Mouse (Mus musculus) heart, postnatal 14 days (tissue): ENCODE data around the gene Man1a2. TPM values are rescaled to one million over a fixed set of nuclear protein-coding genes. Genes with fewer than 3 reads are reported as not detected.
A peak's percentile ranks its signal among the peaks of the same experiment; 100 is the strongest.

Source experiments
- DNase-seq, 2 experiments: peaks; one replicate each; pipeline ENCODE4 v3.0.0; 2021 to 2022
- intact Hi-C: fragments of 180-260 bp; cut with DNase I; formaldehyde crosslinking; loops from one replicate; pipeline ENCODE4 v1.15.1; 2025
- total RNA-seq, 2 experiments: library from RNA; stranded (reverse); gene quantifications; 2 replicates each; pipeline ENCODE4 v1.2.3; 2021

The Man1a2 gene
- total RNA-seq, 2 experiments from 2014 or later, result 59.2 to 59.6 TPM

DNA sequence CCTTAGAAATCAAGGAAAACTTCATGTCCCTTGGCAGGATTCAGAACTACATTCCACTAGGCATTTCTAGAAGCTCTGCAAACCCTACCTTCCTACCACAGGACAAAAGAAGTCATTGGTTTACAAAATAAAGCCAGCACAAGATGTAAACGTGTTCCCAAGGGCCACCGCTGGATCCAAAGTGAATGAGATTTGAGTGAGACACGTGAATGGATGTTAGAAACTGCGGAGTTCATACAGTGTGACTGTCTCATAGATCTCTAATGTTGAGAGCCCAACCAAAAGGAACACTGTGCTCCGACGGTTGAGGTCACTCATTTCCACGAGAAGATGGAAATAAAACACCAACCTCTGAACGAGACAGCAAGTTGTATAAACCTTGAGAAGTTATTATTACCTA lies 1.5 kb upstream of the Man1a2 start:
- intact Hi-C loops, result loop anchor here (5.0 kb wide), 1 partner anchor 199 kb away; the partner anchor contains the start of gene Tent5c
- no peak for DNase-seq

DNA sequence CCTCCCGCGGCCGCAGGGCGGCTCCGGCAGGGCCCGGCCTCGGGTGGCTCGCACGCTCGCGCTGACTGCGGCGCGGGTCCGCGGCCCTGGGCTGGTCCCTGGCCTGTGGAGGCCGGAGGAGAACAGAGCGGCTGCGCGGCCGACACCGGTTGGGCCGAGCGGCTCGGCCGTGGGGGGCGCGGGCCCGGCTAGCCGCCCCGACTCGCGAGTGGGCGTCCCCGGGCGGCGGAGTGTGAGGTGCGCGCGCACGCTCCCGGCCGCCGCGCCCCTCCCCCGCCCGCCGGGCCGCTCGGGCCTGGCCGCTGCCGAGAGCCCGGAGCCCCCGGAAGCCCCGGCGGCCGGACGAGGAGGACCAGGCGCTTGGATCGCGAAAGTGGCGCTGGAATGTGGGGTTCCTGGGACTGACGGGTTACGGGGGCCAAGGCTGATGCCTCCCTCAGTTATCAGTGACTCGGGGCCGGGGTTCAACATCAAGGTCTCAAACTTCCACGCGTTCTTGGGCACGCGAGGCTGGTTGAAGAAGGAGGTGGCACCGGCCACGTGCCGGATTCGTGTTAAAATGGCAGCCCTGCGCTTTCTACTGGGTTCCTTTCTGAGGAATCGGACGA lies 564 bp upstream of the Man1a2 start:
- peak; percentile 80 to 88 for DNase-seq
- intact Hi-C loops, result loop anchor here (5.0 kb wide), 1 partner anchor 199 kb away; the partner anchor contains the start of gene Tent5c

DNA sequence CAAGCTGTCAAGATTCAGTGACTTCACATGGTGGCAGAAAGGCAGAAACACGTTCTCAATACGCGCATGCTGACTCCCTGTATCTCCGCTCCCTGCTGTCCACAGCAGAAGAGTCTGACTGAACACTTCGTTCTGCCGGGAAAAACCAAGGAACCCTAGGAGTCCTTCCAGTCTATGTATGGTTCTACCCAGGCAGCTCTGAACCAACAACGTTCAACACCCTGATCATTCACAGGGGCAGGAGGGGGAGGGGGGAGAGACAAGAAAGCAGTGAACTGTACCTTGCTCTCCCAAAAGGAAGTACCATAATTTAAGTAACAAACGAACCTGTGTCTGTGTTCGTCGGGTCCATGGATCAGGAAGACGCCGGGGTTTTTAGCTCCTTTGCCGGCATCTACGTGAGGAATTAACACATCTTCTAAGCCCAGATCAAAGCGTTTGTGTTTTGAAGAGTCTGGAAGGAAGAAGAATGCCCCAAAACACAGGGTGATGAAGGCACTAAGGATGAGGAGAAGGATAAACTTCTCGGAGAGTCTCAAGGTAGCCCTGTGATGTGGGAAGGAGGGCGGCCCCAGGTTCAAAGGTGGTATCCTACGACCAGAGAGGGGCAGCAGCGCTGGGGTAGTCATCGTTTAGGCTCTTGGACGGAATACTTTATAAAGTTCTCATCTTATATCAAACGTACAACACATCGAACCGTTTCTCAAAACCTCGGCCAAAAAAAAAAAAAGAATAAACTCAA lies 898 bp downstream of the Man1a2 start:
- intact Hi-C loops, result loop anchor here (5.0 kb wide), 1 partner anchor 112 kb away; no protein-coding TSS in a partner anchor

DNA sequence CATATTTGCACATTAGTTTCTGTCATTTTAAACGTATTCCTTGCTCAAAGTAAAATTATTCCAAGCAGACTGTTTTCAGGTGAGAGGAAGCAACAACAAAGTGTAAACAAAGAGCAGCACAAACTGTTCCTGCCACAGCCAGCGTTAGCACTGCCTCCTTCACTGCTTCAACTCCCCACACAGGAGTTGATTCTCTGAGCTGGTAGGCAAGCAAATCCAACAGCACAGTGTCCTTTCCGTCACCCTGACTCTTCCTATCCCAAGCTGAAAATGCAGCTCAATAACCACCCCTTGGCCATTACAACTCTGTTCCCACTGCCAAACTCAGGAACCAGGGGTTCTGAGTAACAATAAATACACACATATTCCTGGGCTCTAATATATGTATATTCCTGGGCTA lies 2.5 kb downstream of the Man1a2 start:
- intact Hi-C loops, result loop anchor here (5.0 kb wide), 1 partner anchor 111 kb away; no protein-coding TSS in a partner anchor
- DNase-seq, result no peak

More for the DNA sequence above, 898 bp downstream of the Man1a2 start:
- peak in 1 of 2 experiments; percentile 29 for DNase-seq

DNA sequence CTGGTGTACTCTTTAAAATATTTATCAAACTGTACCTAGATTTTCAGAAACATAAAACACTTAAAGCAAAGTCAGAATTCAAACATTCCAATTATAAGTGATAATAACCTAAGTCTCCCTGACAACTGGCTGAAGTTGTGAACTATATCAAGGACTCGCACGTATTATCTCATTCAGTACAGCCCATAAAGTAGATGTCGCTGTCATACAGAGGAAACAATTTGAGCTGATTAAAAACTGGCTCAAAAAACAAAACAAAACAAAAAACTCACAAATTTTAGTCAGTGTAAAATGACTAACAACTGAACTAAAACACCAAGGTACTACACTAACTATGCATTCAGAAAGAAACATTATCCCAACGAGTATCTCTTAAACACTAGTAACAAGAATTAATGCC lies 3.0 kb downstream of the Man1a2 start:
- intact Hi-C loops, result loop anchor here (5.0 kb wide), 1 partner anchor 110 kb away; no protein-coding TSS in a partner anchor
- DNase-seq, result no peak

DNA sequence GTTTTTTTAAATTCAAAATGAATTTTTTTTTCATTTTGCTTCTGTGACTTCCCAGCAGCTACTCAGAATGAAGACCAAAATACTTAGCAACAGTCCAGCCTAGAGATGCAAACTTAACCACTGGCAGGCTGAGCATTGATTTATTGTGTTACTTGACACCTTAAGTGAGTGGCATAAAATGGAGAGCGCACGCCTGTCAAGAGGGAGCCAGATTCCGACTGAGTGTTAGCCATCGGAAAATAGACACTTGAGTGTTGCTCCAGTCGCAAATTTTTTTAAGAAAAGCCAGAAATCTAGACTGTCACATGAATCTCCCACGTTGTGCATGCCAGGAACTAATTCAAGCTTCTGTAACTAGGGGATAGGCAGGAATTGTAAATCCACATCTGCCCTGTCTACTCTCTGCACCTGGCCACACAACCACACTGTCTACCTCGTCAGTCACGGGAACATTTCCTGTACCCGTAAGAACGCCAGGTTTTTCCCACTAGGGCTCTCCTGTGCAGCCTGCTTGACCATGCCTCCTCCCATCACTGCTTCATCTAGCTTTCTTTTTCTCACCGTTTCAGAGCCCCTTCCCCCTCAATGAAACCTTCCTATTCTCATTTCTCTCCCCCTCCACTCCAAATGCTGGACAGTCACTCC lies 3.7 kb downstream of the Man1a2 start:
- DNase-seq, result no peak
- intact Hi-C loops, result loop anchor here (5.0 kb wide), 1 partner anchor 109 kb away; no protein-coding TSS in a partner anchor

DNA sequence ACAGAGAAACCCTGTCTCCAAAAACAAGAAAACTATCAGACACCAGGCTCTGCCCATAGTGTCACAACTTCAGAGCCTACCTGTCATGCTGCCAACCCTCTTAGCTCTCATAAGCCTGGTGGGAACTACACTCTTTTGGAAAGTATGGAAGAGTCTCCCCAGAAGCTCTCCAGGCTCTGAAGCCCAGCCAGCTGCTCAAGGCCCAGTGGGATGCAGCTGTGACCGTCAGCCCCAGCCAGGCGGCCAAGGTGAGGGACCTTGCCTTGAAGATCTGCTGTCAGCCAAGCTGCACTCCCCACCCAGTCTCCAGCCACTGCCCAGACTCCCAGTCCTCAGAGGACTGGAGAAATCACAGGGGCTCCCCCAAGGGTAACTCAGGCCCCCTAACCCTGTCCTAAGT lies 5.1 kb downstream of the Man1a2 start:
- DNase-seq, result no peak
- intact Hi-C loops, result loop anchor here (5.0 kb wide), 1 partner anchor 108 kb away; no protein-coding TSS in a partner anchor

DNA sequence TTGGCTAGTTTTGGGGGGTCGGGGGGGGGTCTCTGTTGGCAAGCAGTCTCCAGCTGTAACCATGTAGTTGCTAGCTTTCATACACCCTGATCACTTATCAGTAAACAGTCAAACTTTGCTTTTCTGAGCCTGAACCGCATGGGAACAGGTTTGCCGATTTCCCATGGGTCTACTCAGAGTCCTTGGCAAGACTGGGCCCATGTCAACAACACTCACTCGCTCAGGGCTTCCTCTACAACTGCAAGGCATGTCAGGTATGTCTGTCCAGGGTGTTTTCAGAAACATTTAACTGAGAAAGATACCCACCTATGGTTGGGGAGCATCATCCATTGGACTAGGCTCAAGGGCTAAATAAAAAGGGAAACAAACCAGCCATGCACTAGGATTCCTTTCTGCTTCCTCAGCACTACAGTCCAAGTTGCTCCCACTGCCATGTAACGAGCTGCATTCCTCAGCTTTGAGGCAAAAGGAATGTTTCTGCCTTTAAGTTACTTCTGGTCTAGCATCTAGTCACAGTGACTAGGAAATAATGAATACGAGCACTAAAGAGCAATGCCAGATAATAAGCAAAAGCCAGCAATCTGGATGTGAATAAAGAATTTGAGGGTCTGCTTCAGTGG lies 6.2 kb downstream of the Man1a2 start:
- intact Hi-C loops, result no loop called here
- DNase-seq, result no peak

DNA sequence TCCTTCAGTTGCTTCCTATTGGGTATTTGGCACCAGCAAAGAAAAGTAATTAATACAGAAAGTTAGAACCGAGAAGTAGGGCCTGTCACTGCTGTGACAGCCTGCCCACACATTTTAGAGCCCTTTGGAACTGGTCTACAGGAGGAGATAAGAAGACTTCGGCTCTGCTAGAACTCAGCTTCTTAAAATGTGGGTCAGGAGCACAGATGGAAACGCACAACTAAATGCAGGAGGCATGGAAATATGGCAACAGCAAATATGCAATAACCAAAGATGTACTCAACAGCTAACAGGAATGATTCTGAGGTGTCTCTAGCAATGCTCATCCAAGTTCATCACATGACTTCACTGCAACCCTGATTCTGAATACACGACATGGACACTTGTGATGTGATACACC lies 10.2 kb downstream of the Man1a2 start:
- intact Hi-C loops, result no loop called here
- no peak for DNase-seq

DNA sequence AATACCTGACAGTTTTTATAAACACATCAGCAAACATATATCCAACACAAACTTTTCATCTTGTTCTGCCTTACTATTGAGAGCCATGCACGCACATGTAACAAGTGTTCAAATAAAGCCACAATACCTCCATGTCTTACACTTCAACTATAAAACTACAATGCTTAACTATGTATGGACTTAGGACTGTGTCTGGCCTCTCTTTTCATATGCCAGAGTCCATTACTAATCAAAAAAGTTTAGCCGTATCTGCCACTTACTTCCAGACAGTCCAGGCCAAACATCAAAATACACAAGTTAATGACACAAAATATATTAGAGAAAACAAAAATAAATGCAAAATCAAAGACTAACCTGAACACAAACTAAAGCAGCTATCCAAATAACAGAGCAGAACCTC lies 14.9 kb downstream of the Man1a2 start:
- no peak for DNase-seq
- intact Hi-C loops, result loop anchor here (5.0 kb wide), 1 partner anchor 83 kb away; no protein-coding TSS in a partner anchor

DNA sequence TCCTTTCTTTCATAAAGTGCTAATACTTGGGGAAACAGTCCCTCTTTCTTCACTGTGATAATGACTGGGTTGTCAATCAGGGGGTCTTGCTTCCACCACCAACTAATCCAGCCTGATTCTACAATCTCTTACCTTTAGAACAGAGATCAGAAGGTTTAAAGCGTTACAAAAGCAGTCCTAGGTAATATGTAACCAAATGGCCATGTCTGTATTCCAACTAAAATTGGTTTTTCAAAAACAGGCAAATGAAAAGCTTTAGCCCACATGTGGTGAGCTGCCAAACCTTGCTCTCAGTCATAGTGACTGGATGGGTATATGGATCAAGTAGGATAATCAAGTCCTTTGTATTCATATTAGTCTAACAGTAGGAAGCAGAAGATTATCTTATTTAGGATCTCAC lies 32.0 kb downstream of the Man1a2 start:
- DNase-seq, result no peak
- intact Hi-C loops, result no loop called here

DNA sequence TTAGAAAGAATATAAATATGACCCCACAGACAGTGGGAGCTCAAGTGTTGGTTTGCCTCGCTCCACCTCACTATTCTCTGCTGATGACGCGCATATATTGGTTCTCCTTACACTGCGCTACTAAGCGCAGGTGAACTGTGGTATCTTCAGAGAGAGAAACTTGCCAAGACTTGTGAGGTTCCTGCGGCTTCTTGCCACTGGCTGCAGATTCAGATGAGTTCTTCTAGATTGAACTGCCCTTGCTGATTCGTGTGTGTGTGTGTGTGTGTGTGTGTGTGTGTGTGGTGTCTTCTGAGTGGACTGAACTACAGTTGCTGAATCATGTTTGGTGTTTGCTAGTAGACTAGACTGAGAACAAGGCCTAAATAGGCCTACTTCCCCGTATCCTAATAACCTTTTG lies 43.7 kb downstream of the Man1a2 start:
- intact Hi-C loops, result no loop called here
- no peak for DNase-seq

DNA sequence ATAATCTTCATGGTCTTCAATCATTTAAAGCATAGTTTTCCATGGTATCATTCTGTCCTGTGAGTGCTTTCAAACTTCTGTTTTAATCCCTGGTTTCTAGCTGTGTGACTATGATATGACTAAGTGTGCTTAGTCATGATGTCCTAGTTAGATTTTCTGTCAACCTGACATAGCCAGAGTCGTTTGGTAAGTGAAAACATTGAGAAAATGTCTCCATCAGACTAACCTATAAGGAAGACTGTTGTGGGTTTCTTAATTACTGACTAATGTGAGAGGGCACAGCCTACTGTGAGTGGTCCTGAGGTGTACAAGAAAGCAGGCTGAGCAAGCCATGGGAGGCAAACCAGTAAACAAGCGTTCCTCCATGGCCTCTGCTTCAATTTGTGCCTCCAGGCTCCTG lies 49.0 kb downstream of the Man1a2 start:
- DNase-seq, result no peak
- intact Hi-C loops, result no loop called here

DNA sequence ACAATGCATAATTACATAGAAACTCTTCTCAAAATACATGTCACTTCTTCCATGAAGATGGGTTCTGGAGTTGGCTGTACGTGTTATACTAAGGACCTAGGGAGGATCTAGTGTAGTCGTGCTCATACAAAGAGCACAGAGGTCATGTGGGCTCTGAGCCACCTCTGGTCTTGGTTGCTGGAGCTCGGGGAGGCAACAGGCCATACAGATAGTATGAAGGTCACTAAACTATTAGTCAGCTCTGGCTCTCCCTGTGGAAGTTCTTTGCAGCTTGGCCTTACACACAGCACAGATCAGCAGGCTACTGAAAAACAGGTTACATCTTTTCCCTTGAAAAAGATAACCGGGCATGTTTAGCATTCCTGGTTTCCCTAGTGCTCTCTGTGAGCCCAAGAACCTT lies 50.5 kb downstream of the Man1a2 start:
- peak in 1 of 2 experiments; percentile 6 for DNase-seq
- intact Hi-C loops, result no loop called here

DNA sequence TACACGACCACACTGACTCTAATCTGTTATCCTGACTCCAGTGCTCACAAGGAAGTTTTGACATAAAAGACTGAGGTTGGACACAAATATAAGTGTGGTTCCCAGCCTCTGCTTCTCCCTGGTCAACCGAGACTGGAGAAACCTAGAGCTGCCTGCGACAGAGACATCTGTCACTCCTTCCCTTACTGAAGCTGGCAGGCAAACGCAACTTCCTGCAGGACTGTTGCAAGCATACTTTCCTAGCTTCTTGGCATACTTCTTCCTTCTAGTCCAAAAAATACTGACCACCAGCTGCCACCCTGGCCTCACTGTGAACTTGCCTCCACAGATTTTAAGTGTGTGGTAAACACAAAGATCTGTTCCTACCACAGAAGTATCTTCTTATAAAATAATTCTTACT lies 66.8 kb downstream of the Man1a2 start:
- DNase-seq, result peak in 1 of 2 experiments; percentile 6

DNA sequence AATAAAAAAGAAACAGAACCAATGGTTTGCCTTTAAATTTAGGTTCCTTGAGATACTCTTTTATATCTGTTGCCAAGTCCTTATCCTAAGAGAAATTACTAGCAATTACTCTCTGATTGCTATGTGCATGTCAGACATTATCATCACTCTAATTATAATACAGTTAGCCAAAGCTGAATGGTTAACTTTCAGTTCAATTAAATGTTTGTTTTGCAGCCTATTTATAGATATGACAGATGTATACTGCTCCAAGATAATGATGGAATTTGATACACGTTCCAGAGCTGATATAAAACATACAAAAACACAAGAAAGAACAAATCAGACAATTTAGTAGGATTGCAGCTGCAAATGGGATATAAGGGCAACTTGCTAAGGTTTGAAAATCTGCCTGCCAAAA lies 74.4 kb downstream of the Man1a2 start:
- no peak for DNase-seq
- intact Hi-C loops, result no loop called here

More for the DNA sequence above, 66.8 kb downstream of the Man1a2 start:
- intact Hi-C loops, result no loop called here

DNA sequence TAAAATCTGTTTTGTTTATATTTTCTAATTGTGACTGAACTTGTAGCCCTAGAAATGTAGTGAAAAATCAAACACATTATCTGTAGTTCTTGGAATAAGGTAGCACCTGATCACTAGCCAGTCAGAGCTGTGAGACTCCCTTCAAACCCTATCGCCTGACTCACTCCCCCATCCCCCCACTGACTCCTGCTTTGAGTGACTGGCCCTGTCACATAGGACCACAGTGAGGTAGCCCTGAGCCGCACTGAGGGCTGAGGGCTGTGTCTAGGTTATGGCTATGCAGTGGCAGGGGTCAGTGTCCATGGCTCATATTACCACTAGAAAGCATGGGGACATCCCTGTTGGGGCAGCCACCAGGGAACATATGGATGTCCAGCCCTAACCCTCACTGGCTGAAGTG lies 80.8 kb downstream of the Man1a2 start:
- intact Hi-C loops, result no loop called here
- no peak for DNase-seq

DNA sequence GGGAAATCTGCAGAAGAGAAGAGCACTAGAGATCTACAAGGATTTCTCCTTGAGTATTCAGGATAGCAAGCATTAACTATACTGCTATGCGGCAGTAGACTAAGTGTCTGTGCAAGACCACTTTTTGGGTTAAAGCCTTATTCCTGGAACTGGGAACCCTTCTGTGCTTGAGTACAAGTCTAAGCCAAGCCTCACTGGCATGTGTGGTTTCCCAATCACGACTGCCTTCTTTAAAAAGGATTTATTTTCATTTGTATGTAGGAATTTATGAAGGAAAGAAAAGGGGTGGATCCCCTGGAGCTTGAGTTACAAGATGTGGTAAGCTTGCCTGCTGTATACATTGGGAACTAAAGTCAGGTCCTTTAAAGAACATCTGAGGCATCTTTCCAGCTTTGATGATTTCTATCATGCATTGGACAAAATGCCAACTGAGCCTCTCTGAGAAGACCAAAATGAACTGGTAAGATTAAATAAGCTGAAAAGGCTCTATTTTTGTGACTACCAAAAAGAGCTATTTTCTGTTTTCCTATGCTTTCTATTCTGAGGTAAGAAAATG lies 86.0 kb downstream of the Man1a2 start:
- intact Hi-C loops, result no loop called here
- no peak for DNase-seq

DNA sequence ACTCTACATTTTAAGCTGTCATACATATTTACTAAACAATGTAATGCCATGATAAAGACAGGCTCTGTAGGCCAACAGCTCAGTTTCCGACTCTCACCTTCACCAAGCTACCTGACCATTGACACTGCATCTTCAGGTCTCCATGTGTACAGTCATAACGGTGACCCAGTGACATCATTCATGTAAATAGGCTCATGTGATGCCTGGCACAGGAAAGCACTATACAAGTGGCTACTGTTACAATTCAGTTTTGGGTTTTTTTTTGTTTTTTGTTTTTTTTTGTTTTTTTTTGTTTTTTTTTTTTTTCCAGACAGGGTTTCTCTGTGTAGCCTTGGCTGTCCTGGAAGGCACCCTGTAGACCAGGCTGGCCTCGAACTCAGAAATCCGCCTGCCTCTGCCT lies 94.2 kb downstream of the Man1a2 start:
- no peak for DNase-seq
- intact Hi-C loops, result no loop called here

DNA sequence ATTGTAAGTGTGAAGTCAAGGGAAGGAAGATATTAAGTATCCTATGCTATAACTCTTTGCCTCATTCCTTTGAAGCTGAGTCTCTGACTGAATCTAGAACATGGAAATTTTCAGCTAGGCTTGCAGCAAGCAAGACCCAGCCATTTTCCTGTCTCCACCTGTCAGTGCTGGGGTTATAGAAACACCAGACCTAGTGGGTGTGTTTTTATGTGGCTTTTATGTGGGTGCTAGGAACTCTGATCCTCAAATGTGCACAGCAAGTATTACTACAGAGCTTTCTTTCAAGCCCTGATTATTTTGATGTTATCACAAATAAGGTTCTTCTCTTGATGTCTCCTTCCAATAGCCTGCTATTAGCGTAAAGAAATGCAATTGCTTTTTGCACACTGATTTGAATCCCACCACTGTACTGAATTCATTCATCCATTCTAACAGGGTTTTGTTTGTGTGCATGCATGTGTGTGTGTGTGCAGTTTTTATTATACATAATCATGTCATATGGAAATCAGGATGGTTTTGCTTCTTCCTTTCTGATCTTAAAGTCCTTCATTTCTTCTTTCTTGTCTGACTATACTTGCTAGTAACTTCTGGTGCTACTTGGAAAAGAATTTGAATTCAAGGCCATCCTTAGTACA lies 102.5 kb downstream of the Man1a2 start:
- intact Hi-C loops, result no loop called here
- DNase-seq, result no peak
